Mouse (Mus musculus) myocyte (in vitro differentiated cells): Measurements from ENCODE around the gene Gm21969. TPM values are rescaled to one million over a fixed set of nuclear protein-coding genes. Genes with fewer than 3 reads are reported as not detected.

ENCODE experiments used
- H3K27me3 ChIP-seq: one replicate; pipeline ENCODE4 v1.6.1; 2011; ENCODE audit not compliant: control insufficient read depth, insufficient read depth, insufficient read length
- H3K36me3 ChIP-seq: one replicate; pipeline ENCODE4 v1.6.1; 2011; ENCODE audit not compliant: control insufficient read depth, insufficient read depth
- H3K4me2 ChIP-seq: one replicate; pipeline ENCODE4 v1.6.1; 2011; ENCODE audit warnings: low read depth, control low read depth
- H3K4me3 ChIP-seq: one replicate; pipeline ENCODE4 v1.5.1; 2011; ENCODE audit warnings: mild to moderate bottlenecking, control low read depth, moderate library complexity
- H3K79me2 ChIP-seq: one replicate; pipeline ENCODE4 v1.6.1; 2011; ENCODE audit not compliant: control insufficient read depth, insufficient read depth
- H3ac ChIP-seq: one replicate; pipeline ENCODE4 v1.6.1; 2011; ENCODE audit not compliant: control insufficient read depth, insufficient read length
- CEBPB ChIP-seq: IDR thresholded peaks from 2 replicates; pipeline ENCODE4 v1.6.1; 2011; ENCODE audit warnings: mild to moderate bottlenecking, moderate library complexity; ENCODE audit not compliant: poor library complexity, insufficient read depth, severe bottlenecking
- E2F4 ChIP-seq: IDR thresholded peaks from one replicate; pipeline ENCODE4 v1.6.1; 2011; ENCODE audit warnings: mild to moderate bottlenecking, control low read depth, moderate library complexity; ENCODE audit not compliant: insufficient read depth
- MAX ChIP-seq: IDR thresholded peaks from one replicate; pipeline ENCODE4 v1.6.1; 2011; ENCODE audit warnings: low read depth, mild to moderate bottlenecking, control low read depth
- MYOD1 ChIP-seq, 3 experiments: IDR thresholded peaks; one replicate each; pipeline ENCODE4 v1.6.1; 2011; ENCODE audit warnings: control low read depth in 2 of 3, low read depth in 2 of 3, mild to moderate bottlenecking in 2 of 3, moderate library complexity in 1 of 3; ENCODE audit not compliant: insufficient read length in 2 of 3, control insufficient read depth in 1 of 3
- MYOG ChIP-seq, 3 experiments: IDR thresholded peaks; one replicate each; pipeline ENCODE4 v1.6.1; 2011; ENCODE audit warnings: control low read depth in 2 of 3, low read depth in 2 of 3, mild to moderate bottlenecking in 2 of 3; ENCODE audit not compliant: insufficient read length in 2 of 3, control insufficient read depth in 1 of 3, insufficient read depth in 1 of 3
- POLR2A ChIP-seq: IDR thresholded peaks from one replicate; pipeline ENCODE4 v1.6.1; 2011; ENCODE audit warnings: low read depth, mild to moderate bottlenecking, control low read depth, moderate library complexity; ENCODE audit not compliant: insufficient read length
- POLR2AphosphoS2 ChIP-seq: IDR thresholded peaks from one replicate; pipeline ENCODE4 v1.6.1; 2011; ENCODE audit warnings: low read depth, control low read depth; ENCODE audit not compliant: insufficient read length
- REST ChIP-seq: IDR thresholded peaks from one replicate; pipeline ENCODE4 v1.6.1; 2011; ENCODE audit warnings: mild to moderate bottlenecking, control low read depth, moderate library complexity; ENCODE audit not compliant: insufficient read depth, insufficient read length
- SRF ChIP-seq: IDR thresholded peaks from one replicate; pipeline ENCODE4 v1.6.1; 2011; ENCODE audit warnings: low read depth; ENCODE audit not compliant: control insufficient read depth, insufficient read length
- TCF12 ChIP-seq: IDR thresholded peaks from one replicate; pipeline ENCODE4 v1.6.1; 2011; ENCODE audit warnings: mild to moderate bottlenecking, control low read depth; ENCODE audit not compliant: poor library complexity, insufficient read depth, severe bottlenecking
- TCF3 ChIP-seq: IDR thresholded peaks from one replicate; pipeline ENCODE4 v1.6.1; 2011; ENCODE audit warnings: low read depth, control low read depth; ENCODE audit not compliant: insufficient read length
- USF1 ChIP-seq: IDR thresholded peaks from one replicate; pipeline ENCODE4 v1.6.1; 2011; ENCODE audit warnings: low read depth, mild to moderate bottlenecking, control low read depth, moderate library complexity
- polyA plus RNA-seq: library from polyadenylated mRNA; unstranded; fragments of >200 nt; fragmentation: generic; extraction: Trizol; gene quantifications from one replicate; pipeline ENCODE4 v1.2.1, GENCODE M21; 2012; ENCODE audit warnings: missing spikeins

The Gm21969 gene
- polyA plus RNA-seq: 0.06 TPM

DNA sequence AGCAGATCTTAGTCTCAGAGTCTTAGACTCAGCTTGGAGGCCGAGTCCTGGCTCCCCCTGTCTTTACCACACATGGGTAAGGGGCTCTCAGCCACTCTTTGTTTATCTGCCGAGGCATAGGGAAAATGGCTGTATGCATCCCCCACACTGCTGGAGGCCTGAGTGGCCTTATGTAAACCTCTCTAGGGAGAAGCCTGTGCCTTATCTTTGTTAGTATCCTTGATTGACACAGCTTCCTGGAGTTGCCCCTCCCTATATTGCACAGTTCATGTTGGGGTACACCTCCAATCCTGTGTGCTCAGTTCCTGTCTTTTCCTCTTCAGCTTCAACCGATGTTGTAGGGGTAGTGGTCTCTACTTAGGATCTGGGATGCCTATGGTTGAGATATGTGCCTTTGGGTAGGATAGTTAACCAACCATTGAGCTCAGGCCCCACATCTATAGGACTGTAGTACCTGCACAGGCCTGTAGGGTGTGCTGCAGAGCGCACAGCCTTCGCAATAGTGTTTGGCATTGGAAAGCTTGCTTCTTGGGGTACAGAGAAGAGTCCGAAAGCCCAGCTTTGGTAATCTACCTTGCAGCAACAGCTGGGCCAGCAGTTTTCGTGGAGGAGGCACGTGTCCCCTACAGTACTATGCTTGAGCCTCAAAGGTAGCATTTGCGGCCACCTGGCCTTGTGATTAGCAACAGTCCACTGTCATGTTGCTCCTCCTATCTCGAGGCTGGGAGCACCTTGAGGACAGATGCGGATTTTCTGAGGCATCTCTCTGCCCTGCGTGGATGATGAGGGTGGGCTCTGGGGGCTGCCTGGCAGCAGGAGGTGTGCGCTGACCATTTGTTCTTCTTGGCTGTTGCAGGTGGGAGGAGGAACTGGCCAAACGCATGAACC lies at the start of gene Gm21969:
Gene Gm21969 (plus strand): TSS at position 830 of the 888 bp plus-strand sequence.
- Histone ChIP-seq H3K79me2 (peaks cover 23% of the 10 kb centered on the region), H3K4me2 (peak within 1 kb of the TSS; percentile 94), H3K36me3 (peaks cover 3% of the 10 kb centered on the region), H3K27me3 (no peaks in the 10 kb centered on the region), H3K4me3 (no peak within 1 kb of the TSS), H3ac (no peak within 1 kb of the TSS)
- TF ChIP-seq MYOD1 (IDR thresholded peaks at IDR 0.05; ENCODE audit: control insufficient read depth in 1 of 3, insufficient read length in 2 of 3, low read depth in 2 of 3) (no peak), MYOG (IDR thresholded peaks at IDR 0.05; ENCODE audit: control insufficient read depth in 1 of 3, insufficient read depth in 1 of 3, insufficient read length in 2 of 3, low read depth in 2 of 3) (no peak), REST (no peak), MAX (no peak), TCF3 (no peak), TCF12 (no peak), POLR2AphosphoS2 (no peak), USF1 (no peak), E2F4 (no peak), CEBPB (no peak), SRF (no peak), POLR2A (no peak)

DNA sequence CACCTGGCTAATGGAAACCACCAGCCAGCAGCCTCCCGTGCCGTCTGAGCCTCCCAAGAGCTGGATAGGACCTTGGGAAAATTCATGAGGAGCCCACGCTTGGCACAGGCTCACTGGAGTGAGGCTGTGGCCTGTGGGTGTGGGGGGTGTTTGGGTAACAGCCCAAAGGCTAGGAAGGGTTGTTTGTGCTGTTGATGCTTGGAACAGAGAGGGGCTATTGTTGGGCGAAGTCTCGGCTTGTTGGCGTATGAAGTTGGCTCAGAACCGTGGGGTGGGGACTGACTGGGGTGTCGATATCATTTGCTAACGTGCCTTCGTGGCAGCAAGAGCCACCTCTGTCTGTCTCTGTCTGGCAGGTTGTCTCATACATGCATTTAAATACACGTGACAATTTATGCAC lies 47.8 kb upstream of the Gm21969 start:
- H3K27me3 ChIP-seq: no peaks in the 10 kb centered on the region
- TF ChIP-seq MYOD1 (IDR thresholded peaks at IDR 0.05; ENCODE audit: control insufficient read depth in 1 of 3, insufficient read length in 2 of 3, low read depth in 2 of 3): no peak
- no peaks in the 10 kb centered on the region for H3K36me3 ChIP-seq
- H3K4me3 ChIP-seq: no peak overlapping the region
- no peaks in the 10 kb centered on the region for H3K79me2 ChIP-seq
- H3ac ChIP-seq: no peak overlapping the region
- no peak overlapping the region for H3K4me2 ChIP-seq

DNA sequence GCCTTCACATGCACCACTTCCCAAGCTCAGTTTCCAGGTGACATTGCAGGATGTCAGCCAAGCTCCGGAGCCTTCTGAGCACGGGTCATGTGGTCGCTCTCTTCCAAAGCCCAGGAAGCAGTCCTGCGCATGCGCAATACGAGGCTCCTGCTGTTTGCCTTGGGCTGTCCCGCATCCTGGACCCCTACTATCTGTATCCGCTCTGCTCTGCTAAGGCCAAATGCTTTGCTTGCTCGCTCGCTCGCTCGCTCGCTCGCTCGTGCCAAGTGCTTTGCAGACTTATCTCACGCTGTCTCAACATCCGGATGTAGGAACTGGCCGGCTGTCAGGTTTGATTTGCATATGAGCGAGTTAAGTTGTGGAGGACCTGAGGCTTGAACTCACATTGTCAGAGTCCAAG lies 47.0 kb upstream of the Gm21969 start:
- Histone ChIP-seq H3K4me2 (no peak overlapping the region), H3K36me3 (no peaks in the 10 kb centered on the region), H3K27me3 (no peaks in the 10 kb centered on the region), H3K4me3 (no peak overlapping the region), H3K79me2 (no peaks in the 10 kb centered on the region), H3ac (no peak overlapping the region)
- no peak for TF ChIP-seq MYOG (IDR thresholded peaks at IDR 0.05; ENCODE audit: control insufficient read depth in 1 of 3, insufficient read depth in 1 of 3, insufficient read length in 2 of 3, low read depth in 2 of 3)
- TF ChIP-seq SRF: no peak
- no peak for TF ChIP-seq USF1
- TF ChIP-seq E2F4: no peak
- no peak for TF ChIP-seq CEBPB
- no peak for TF ChIP-seq TCF3
- TF ChIP-seq MAX: no peak
- no peak for TF ChIP-seq REST
- TF ChIP-seq TCF12: no peak
- TF ChIP-seq MYOD1 (IDR thresholded peaks at IDR 0.05; ENCODE audit: control insufficient read depth in 1 of 3, insufficient read length in 2 of 3, low read depth in 2 of 3): no peak
- no peak for TF ChIP-seq POLR2AphosphoS2
- TF ChIP-seq POLR2A: no peak

DNA sequence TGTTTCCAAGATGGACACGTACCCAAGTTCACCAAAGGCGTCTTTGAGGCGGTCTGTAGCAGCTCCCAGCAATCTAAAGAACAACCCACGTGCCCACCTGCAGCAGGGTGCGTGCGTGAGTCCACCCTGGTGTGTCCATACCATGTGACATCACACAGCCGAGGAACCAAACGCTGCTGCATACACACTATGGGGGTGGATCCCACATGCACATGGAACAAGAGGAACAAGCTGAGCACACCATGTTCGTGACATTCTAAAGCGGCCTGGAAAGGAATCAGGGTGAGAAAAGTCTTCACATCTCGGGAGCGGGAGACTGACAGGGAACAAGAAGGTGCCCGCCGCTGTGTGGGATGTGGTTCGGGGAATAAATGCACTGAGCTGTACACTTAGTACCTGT lies 34.6 kb upstream of the Gm21969 start:
- Histone ChIP-seq H3K4me3 (no peak overlapping the region), H3K36me3 (no peaks in the 10 kb centered on the region), H3ac (no peak overlapping the region), H3K4me2 (no peak overlapping the region), H3K79me2 (no peaks in the 10 kb centered on the region), H3K27me3 (no peaks in the 10 kb centered on the region)
- TF ChIP-seq POLR2A (no peak), TCF3 (no peak), POLR2AphosphoS2 (no peak), MYOD1 (IDR thresholded peaks at IDR 0.05; ENCODE audit: control insufficient read depth in 1 of 3, insufficient read length in 2 of 3, low read depth in 2 of 3) (no peak), TCF12 (no peak), E2F4 (no peak), USF1 (no peak), REST (no peak), MYOG (IDR thresholded peaks at IDR 0.05; ENCODE audit: control insufficient read depth in 1 of 3, insufficient read depth in 1 of 3, insufficient read length in 2 of 3, low read depth in 2 of 3) (no peak), MAX (no peak), CEBPB (no peak), SRF (no peak)
